Mouse (Mus musculus) cortical plate, adult 2 months (tissue): Measurements from ENCODE around the gene Atp1a4.
A peak's percentile ranks its signal among the peaks of the same experiment; 100 is the strongest.

ENCODE experiments used
- CTCF ChIP-seq: fragments of 200-500 bp; IDR thresholded peaks from 2 replicates; pipeline ENCODE4 v1.5.1; 2011; ENCODE audit warnings: mild to moderate bottlenecking, control low read depth, low read length; ENCODE audit not compliant: insufficient read depth; ENCODE audit errors: extremely low read depth
- POLR2A ChIP-seq: fragments of 200-500 bp; IDR thresholded peaks from 2 replicates; pipeline ENCODE4 v1.6.1; 2011; ENCODE audit warnings: mild to moderate bottlenecking, low read length, control low read depth; ENCODE audit not compliant: insufficient read depth; ENCODE audit errors: extremely low read depth

DNA sequence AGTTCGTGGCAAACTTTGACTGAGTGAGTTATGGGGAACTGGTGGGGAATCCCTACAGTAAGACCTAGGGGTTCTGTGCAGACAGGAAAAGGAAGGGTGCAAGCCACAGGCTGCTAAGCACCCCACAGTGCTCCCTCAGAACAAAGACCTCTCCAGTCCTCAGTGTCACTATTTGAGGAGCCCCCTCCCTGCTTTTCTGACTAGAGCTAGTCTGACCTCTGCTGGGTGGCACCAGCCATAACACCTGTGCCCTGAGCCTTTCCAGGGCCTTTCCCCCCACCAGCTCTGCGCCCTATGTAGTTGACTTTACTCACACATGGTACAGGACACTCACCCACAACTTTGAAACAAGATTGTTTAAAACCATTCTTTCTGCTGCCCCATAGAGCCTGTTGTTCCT lies 10.5 kb downstream of the Atp1a4 start:
- peak; percentile 37; the same call in 1 of the 2 replicates for TF ChIP-seq CTCF
- TF ChIP-seq POLR2A, result no peak
